Mouse (Mus musculus) kidney, adult 2 months (tissue): ENCODE results near the gene Atp6v0e.

ENCODE experiments used
- CTCF ChIP-seq: fragments of 200-500 bp; conservative IDR thresholded peaks from 2 replicates; pipeline ENCODE4 v1.5.1; 2011; ENCODE audit warnings: low read depth, mild to moderate bottlenecking, control low read depth, low read length, moderate library complexity, mixed read lengths; ENCODE audit not compliant: insufficient read depth, insufficient read length
- POLR2A ChIP-seq: fragments of 200-500 bp; IDR thresholded peaks from one replicate; pipeline ENCODE4 v1.6.1; 2011; ENCODE audit warnings: low read depth, low read length, control low read depth

DNA sequence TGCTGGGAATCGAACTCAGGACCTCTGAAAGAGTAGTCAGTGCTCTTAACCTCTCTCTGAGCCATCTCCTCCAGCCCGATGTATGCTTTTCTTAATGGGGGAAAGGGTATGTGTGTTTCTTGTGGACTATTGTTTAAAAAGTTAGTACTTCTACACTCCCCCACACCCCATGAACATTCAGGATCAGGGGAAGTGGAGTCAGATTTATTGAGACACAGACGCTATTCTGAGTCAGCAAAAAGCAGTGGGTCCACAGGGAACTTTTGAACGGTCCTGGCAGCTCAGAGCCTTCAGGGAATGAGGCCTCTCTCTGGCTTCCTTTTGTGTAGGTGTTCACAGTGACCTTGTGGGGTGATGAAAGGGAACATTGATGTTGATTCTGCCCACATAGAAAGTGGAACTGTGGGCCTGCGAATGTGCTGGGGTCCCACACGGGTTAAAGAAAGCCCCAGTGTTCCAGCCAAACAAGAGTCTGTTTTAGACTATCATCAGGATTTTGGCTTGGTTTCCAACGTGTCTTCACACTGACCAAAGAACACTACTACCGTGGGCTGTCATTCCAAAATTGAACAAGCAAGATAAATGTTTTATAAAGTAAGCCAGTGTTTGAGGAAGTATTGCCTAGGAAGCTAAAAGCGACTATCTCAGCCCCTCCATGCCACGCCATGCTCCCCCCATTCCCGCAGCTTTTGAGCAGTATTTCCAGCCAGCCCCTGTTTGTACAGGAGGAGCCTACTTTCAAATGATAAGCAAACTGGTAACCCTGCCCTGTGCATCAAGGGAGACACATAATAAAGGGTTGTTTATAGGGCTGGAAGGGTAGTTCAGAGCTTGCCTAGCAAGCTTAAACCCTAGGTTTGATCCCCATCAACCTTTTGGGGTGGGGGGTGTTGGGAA lies 42.7 kb downstream of the Atp6v0e start:
- TF ChIP-seq CTCF (no peak), POLR2A (no peak)
